Mouse (Mus musculus) heart, embryonic 10.5 days (tissue): ENCODE data around the gene Zfyve1. TPM values are rescaled to one million over a fixed set of nuclear protein-coding genes. Genes with fewer than 3 reads are reported as not detected.

ENCODE experiments used
- DNase-seq: peaks from one replicate; pipeline ENCODE4 v3.0.0-alpha.2; 2017; ENCODE audit warnings: low spot score
- H3K27ac ChIP-seq: fragments of 300-500 bp; sonication (generic); 2 replicates; pipeline ENCODE4 v1.5.1; 2016; ENCODE audit warnings: mild to moderate bottlenecking
- H3K27me3 ChIP-seq: fragments of 300-500 bp; sonication (generic); 2 replicates; pipeline ENCODE4 v1.6.1; 2016; ENCODE audit warnings: mild to moderate bottlenecking; ENCODE audit not compliant: poor library complexity, insufficient read depth, severe bottlenecking
- H3K36me3 ChIP-seq: fragments of 300-500 bp; sonication (generic); 2 replicates; pipeline ENCODE4 v1.6.1; 2016; ENCODE audit warnings: mild to moderate bottlenecking, moderate library complexity
- H3K4me1 ChIP-seq: fragments of 300-500 bp; sonication (generic); 2 replicates; pipeline ENCODE4 v1.6.1; 2016; ENCODE audit warnings: mild to moderate bottlenecking
- H3K4me3 ChIP-seq: fragments of 300-500 bp; sonication (generic); 2 replicates; pipeline ENCODE4 v1.5.1; 2016; ENCODE audit warnings: mild to moderate bottlenecking, moderate library complexity
- H3K9me3 ChIP-seq: fragments of 300-500 bp; sonication (generic); 2 replicates; pipeline ENCODE4 v1.6.1; 2016; ENCODE audit warnings: mild to moderate bottlenecking, moderate library complexity
- WGBS: fragments of 180-500 bp; shearing (Covaris S2); methylation state at CpG from one replicate; pipeline ENCODE4 v1.1.7; 2016; 5-methylcytosine and 5-hydroxymethylcytosine counted together
- polyA plus RNA-seq: library from polyadenylated mRNA; unstranded; fragments of >200 nt; fragmentation: Nextera tagmentation; extraction: Ambion mirVana; gene quantifications from 2 replicates; pipeline ENCODE4 v1.2.1, GENCODE M21; 2016

Gene Zfyve1
- polyA plus RNA-seq, 1 experiment from 2014 or later = 18.7 TPM

DNA sequence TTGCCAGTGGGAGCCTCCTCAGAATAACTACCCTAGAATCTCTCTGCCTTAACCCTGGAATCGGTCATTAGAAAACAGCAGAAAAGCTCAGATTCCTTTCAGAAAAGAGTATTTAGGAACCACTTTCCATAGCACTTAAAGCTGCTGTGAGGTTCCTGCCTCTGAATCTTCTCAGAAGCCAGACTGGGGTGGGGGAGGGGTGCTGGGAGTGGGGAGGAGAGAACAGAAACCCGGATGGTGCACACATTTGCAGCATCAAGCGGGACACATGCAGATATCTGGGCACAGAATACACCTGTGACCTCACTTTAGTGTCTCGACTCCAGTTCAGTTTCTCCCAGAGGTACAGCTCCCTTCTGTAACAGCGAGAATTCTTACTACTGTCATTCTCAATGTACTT is 86.4 kb downstream of the Zfyve1 start:
- Histone ChIP-seq H3K27me3 (no peaks in the 10 kb centered on the region), H3K9me3 (no peaks in the 10 kb centered on the region), H3K4me1 (peaks cover 6% of the 10 kb centered on the region; the same call in 1 of the 2 replicates), H3K36me3 (no peaks in the 10 kb centered on the region), H3K27ac (no peak overlapping the region), H3K4me3 (no peak overlapping the region)
- 67% methylated on average over 5 of the region's 5 CpGs for WGBS
- DNase-seq = no peak

DNA sequence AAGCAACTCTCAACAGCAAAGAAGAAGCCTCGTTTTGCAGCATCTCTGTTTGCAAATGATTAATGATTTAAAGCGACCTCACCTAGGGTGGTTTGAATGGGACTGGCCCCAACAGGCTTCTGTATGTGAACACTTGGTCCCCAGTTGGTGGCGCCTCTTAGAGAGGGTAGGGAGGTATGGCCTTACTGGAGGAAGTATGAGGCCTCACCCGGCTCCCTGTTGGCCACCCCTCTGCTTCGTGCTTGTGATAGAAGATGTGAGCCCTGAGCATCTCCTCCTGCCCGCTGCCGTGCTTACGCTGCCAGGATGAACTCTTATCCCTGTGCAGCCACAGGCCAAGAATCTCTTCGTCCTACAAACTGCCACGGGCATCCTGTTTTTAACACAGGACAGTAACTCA is 90.5 kb downstream of the Zfyve1 start:
- H3K9me3 ChIP-seq = no peaks in the 10 kb centered on the region
- H3K36me3 ChIP-seq = no peaks in the 10 kb centered on the region
- H3K4me1 ChIP-seq = no peaks in the 10 kb centered on the region
- H3K27ac ChIP-seq = no peak overlapping the region
- 78% methylated on average over 10 of the region's 10 CpGs for WGBS
- H3K4me3 ChIP-seq = no peak overlapping the region
- H3K27me3 ChIP-seq = no peaks in the 10 kb centered on the region
- DNase-seq = no peak

- Histone ChIP-seq H3K4me1 (no peaks in the 10 kb centered on the region), H3K9me3 (no peaks in the 10 kb centered on the region), H3K36me3 (no peaks in the 10 kb centered on the region), H3K27me3 (no peaks in the 10 kb centered on the region), H3K4me3 (no peak overlapping the region), H3K27ac (0 out of 2 replicates have a peak overlapping the region, but pooled peaks have one; percentile 29)
- no peak for DNase-seq
- WGBS = 7% methylated on average over 9 of the region's 9 CpGs
These were observed 94.8 kb downstream of the Zfyve1 start for GRCm38 (mm10) chr12:83502190-83502589.

- no peak for DNase-seq
- 83% methylated on average over 5 of the region's 5 CpGs for WGBS
- Histone ChIP-seq H3K36me3 (no peaks in the 10 kb centered on the region), H3K4me1 (peaks cover 13% of the 10 kb centered on the region), H3K27ac (no peak overlapping the region), H3K4me3 (no peak overlapping the region), H3K9me3 (no peaks in the 10 kb centered on the region), H3K27me3 (no peaks in the 10 kb centered on the region)
These were observed 97.8 kb downstream of the Zfyve1 start for GRCm38 (mm10) chr12:83499256-83499655.

DNA sequence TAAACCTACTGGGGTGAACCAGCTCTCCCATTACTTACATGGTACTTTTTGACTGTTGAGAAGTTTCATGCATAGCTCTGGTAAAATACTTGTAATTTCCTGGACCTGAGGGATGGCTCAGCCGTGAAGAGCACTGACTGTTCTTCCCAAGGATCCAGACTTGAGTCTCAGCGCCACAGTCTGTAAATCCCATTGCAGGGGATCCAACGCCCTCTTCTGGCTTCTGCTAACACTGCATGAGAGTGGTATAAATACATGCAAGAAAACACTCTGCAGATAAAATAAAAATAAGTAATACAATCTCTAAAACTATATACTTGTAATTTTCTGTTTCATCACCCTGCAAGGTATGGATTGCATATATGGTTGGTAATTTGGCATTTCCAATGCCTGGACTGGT is 99.1 kb downstream of the Zfyve1 start:
- DNase-seq = no peak
- Histone ChIP-seq H3K36me3 (no peaks in the 10 kb centered on the region), H3K9me3 (no peaks in the 10 kb centered on the region), H3K4me3 (no peak overlapping the region), H3K4me1 (peaks cover 23% of the 10 kb centered on the region), H3K27me3 (no peaks in the 10 kb centered on the region), H3K27ac (no peak overlapping the region)
- 79% methylated on average over 3 of the region's 3 CpGs for WGBS

GRCm38 (mm10) chr12:83496736-83497135 is 100.3 kb downstream of the Zfyve1 start:
- no peak for DNase-seq
- H3K9me3 ChIP-seq = no peaks in the 10 kb centered on the region
- no peaks in the 10 kb centered on the region for H3K36me3 ChIP-seq
- no peak overlapping the region for H3K27ac ChIP-seq
- no peaks in the 10 kb centered on the region for H3K27me3 ChIP-seq
- 89% methylated on average over 6 of the region's 6 CpGs for WGBS
- H3K4me3 ChIP-seq = no peak overlapping the region
- H3K4me1 ChIP-seq = peaks cover 26% of the 10 kb centered on the region

Other genes starting within 250 kb of the Zfyve1 start
- 29.4 and 37.5 TPM in 2 replicates for gene Dpf3, start 109.5 kb downstream of the Zfyve1 start, polyA plus RNA-seq
- gene Dcaf4, start 76.8 kb downstream of the Zfyve1 start, polyA plus RNA-seq = 27.6 and 29.7 TPM in 2 replicates
- gene Rbm25, start 34.0 kb upstream of the Zfyve1 start, polyA plus RNA-seq = 193 and 223 TPM in 2 replicates
- gene Psen1, start 90.9 kb upstream of the Zfyve1 start, polyA plus RNA-seq = 52.9 and 60.4 TPM in 2 replicates
- gene Papln, start 166.4 kb upstream of the Zfyve1 start, polyA plus RNA-seq = 0.15 and 0.38 TPM in 2 replicates